Mouse (Mus musculus): ENCODE results near the gene Spaca1.

DNA sequence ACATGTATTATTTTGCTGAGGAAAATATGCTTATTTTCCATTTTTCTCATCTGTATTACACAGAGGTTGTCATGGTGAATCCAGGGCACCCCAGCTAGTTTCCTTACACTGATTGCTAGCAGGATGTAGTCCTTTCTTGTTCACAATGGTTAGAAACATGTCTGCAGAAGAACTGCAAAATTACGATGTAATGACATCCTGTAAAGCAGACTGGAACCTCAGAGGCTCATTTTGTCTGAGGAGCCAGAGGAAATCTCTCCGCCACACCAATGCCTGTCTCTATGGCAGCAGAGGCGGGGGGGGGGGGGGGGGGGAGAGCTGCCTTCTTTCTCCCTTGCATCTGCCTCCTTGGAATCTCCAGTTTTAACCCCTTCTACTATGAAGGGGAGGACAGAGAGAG lies 57.3 kb downstream of the Spaca1 start:
- no peak for TF ChIP-seq CTCF (IDR thresholded peaks at IDR 0.05; ENCODE audit: borderline replicate concordance, control insufficient read depth, extremely low read depth, insufficient read depth, low read length, poor library complexity)
- TF ChIP-seq POLR2A (IDR thresholded peaks at IDR 0.05; ENCODE audit: control insufficient read depth, extremely low read depth, insufficient read depth, low read length, poor library complexity), result no peak
